15 mouse cellular contexts compared by ENCODE assay signal in the genomic region with DNA sequence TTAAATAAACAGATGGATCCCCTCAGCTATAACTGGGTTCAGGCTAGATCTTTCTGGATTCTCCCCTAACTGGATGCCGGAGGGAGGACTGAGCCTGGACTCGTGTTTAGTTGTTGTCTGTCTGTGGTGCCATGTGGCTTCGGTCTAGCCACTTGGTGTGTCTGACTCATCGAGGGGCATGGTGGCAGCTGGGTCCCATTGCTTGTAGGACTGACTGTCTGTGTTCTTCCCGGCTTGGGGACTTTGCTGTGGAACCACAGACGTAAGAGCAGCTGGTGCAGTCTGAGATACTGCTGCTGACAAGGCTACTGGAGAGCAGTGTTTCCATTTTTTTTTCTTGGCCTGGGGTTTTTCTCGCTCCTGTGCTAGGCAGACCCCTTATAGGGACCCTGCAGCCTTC.
DNase-seq lines count a peak whose midpoint lies in the region; ATAC-seq and TF ChIP-seq lines count a peak whose summit lies in the region.
"Had no signal": no experiment of that assay in that cellular context is flagged by ENCODE, and none has a peak within 500 bp of the region (broad histone marks: within the 10 kb centered on the region; RNA-seq: fewer than 3 reads in every experiment).

No protein-coding gene starts in this region.

- TF ChIP-seq CTCF in layer of hippocampus, adult 2 months (conservative IDR thresholded peaks at IDR 0.05) = no peak

- DNase-seq in layer of hippocampus, adult 2 months (ENCODE audit: low spot score in 2 of 2) = no peak
- DNase-seq in layer of hippocampus, postnatal 14 days (ENCODE audit: low spot score in 2 of 2) = no peak
- no peak for DNase-seq in hindbrain, embryonic 10.5 days (ENCODE audit: low spot score)
- DNase-seq in urinary bladder, postnatal 10 days (ENCODE audit: low spot score) = no peak
- no peak for DNase-seq in embryo, embryonic 10.5 days (ENCODE audit: low spot score)
- DNase-seq in adrenal gland, postnatal 4 days (ENCODE audit: low spot score in 2 of 2) = no peak
- DNase-seq: adrenal gland, postnatal 14 days; gastrocnemius, adult 2 months; kidney, adult 9 months; lung, adult 2 months; right cerebral cortex, postnatal 14 days; thymus, adult 18-20 months had no signal

- H3K27me3 ChIP-seq in forebrain, embryonic 13.5 days = no peaks in the 10 kb centered on the region
- peaks cover 87% of the 10 kb centered on the region for H3K27me3 ChIP-seq in hindbrain, embryonic 10.5 days (ENCODE audit: insufficient read depth, poor library complexity, severe bottlenecking)
- no peaks in the 10 kb centered on the region for H3K27me3 ChIP-seq in midbrain, embryonic 13.5 days

- no peaks in the 10 kb centered on the region for H3K9me3 ChIP-seq in forebrain, embryonic 13.5 days (replicated peaks)
- no peaks in the 10 kb centered on the region for H3K9me3 ChIP-seq in hindbrain, embryonic 10.5 days
- H3K9me3 ChIP-seq in midbrain, embryonic 13.5 days = no peaks in the 10 kb centered on the region
- H3K9me3 ChIP-seq: limb, embryonic 12.5 days had no signal

- H3K4me1 ChIP-seq in forebrain, embryonic 13.5 days = peaks cover 100% of the 10 kb centered on the region
- peaks cover 98% of the 10 kb centered on the region for H3K4me1 ChIP-seq in hindbrain, embryonic 10.5 days (replicated peaks)
- peaks cover 100% of the 10 kb centered on the region for H3K4me1 ChIP-seq in midbrain, embryonic 13.5 days (replicated peaks)

- no peak overlapping the region for H3K4me3 ChIP-seq in layer of hippocampus, adult 2 months
- no peak overlapping the region for H3K4me3 ChIP-seq in forebrain, embryonic 13.5 days
- no peak overlapping the region for H3K4me3 ChIP-seq in hindbrain, embryonic 10.5 days
- H3K4me3 ChIP-seq in midbrain, embryonic 13.5 days (replicated peaks) = no peak overlapping the region
- H3K4me3 ChIP-seq: gastrocnemius, adult 2 months; limb, embryonic 12.5 days had no signal

- peak overlapping the region; percentile 32 for H3K27ac ChIP-seq in layer of hippocampus, adult 2 months
- H3K27ac ChIP-seq in forebrain, embryonic 13.5 days = peak overlapping the region; percentile 73
- H3K27ac ChIP-seq in hindbrain, embryonic 10.5 days = peak overlapping the region; percentile 71
- peak overlapping the region; percentile 63 for H3K27ac ChIP-seq in midbrain, embryonic 13.5 days
- H3K27ac ChIP-seq: gastrocnemius, adult 2 months; limb, embryonic 12.5 days had no signal

- WGBS in forebrain, embryonic 13.5 days = 62% methylated on average over 7 of the region's 7 CpGs
- WGBS in hindbrain, embryonic 10.5 days = 82% methylated on average over 7 of the region's 7 CpGs
- WGBS in midbrain, embryonic 13.5 days = 47% methylated on average over 7 of the region's 7 CpGs

- no peak overlapping the region for H3K9ac ChIP-seq in forebrain, embryonic 13.5 days
- H3K9ac ChIP-seq in midbrain, embryonic 13.5 days (replicated peaks) = no peak overlapping the region
- H3K9ac ChIP-seq: limb, embryonic 12.5 days had no signal

- no peak for ATAC-seq in forebrain, embryonic 13.5 days
- no peak for ATAC-seq in midbrain, embryonic 13.5 days

- H3K4me2 ChIP-seq in forebrain, embryonic 13.5 days = no peak overlapping the region
- no peak overlapping the region for H3K4me2 ChIP-seq in midbrain, embryonic 13.5 days (replicated peaks)
- H3K4me2 ChIP-seq: limb, embryonic 12.5 days had no signal

- H3K36me3 ChIP-seq in forebrain, embryonic 13.5 days (ENCODE audit: poor library complexity, severe bottlenecking) = no peaks in the 10 kb centered on the region
- no peaks in the 10 kb centered on the region for H3K36me3 ChIP-seq in hindbrain, embryonic 10.5 days
- no peaks in the 10 kb centered on the region for H3K36me3 ChIP-seq in midbrain, embryonic 13.5 days
- H3K36me3 ChIP-seq: limb, embryonic 12.5 days had no signal
